Mouse (Mus musculus) c-Kit-positive CD71-positive TER-119-positive erythroid progenitor cells, embryonic 14.5 days (primary cell): ENCODE data around the gene Spock1.
A peak's percentile ranks its signal among the peaks of the same experiment; 100 is the strongest.

Source experiments
- DNase-seq: peaks from one replicate; pipeline ENCODE4 v3.0.0-alpha.2; 2013; ENCODE audit warnings: low spot score

The Spock1 gene

GRCm38 (mm10) chr13:57908266-57908582, at the start of gene Spock1:
Gene Spock1 (minus strand): TSS chr13:57908332.
- peak; percentile 37 for DNase-seq

GRCm38 (mm10) chr13:57950091-57950490, 42.0 kb upstream of the Spock1 start:
- no peak for DNase-seq

- DNase-seq, result no peak
Observed at GRCm38 (mm10) chr13:57949513-57949912, 41.4 kb upstream of the Spock1 start.

- no peak for DNase-seq
Observed at GRCm38 (mm10) chr13:57945197-57945596, 37.1 kb upstream of the Spock1 start.

- DNase-seq, result no peak
Observed at GRCm38 (mm10) chr13:57944434-57944833, 36.3 kb upstream of the Spock1 start.

- no peak for DNase-seq
Observed at GRCm38 (mm10) chr13:57943900-57944299, 35.8 kb upstream of the Spock1 start.

GRCm38 (mm10) chr13:57937463-57938229, 29.5 kb upstream of the Spock1 start:
- no peak for DNase-seq

- no peak for DNase-seq
Observed at GRCm38 (mm10) chr13:57931998-57932397, 23.9 kb upstream of the Spock1 start.

GRCm38 (mm10) chr13:57931376-57931775, 23.2 kb upstream of the Spock1 start:
- no peak for DNase-seq

- DNase-seq, result no peak
Observed at GRCm38 (mm10) chr13:57930720-57931119, 22.6 kb upstream of the Spock1 start.

GRCm38 (mm10) chr13:57930283-57930682, 22.2 kb upstream of the Spock1 start:
- no peak for DNase-seq

GRCm38 (mm10) chr13:57919947-57920346, 11.8 kb upstream of the Spock1 start:
- DNase-seq, result no peak

GRCm38 (mm10) chr13:57911171-57911570, 3.0 kb upstream of the Spock1 start:
- DNase-seq, result no peak

- no peak for DNase-seq
Observed at GRCm38 (mm10) chr13:57907428-57908265, 485 bp downstream of the Spock1 start.

- DNase-seq, result no peak
Observed at GRCm38 (mm10) chr13:57894597-57894996, 13.5 kb downstream of the Spock1 start.

GRCm38 (mm10) chr13:57889708-57890107, 18.4 kb downstream of the Spock1 start:
- no peak for DNase-seq

GRCm38 (mm10) chr13:57889050-57889449, 19.1 kb downstream of the Spock1 start:
- DNase-seq, result no peak

- DNase-seq, result no peak
Observed at GRCm38 (mm10) chr13:57879817-57880216, 28.3 kb downstream of the Spock1 start.

- DNase-seq, result no peak
Observed at GRCm38 (mm10) chr13:57878797-57879196, 29.3 kb downstream of the Spock1 start.

GRCm38 (mm10) chr13:57877782-57878181, 30.4 kb downstream of the Spock1 start:
- no peak for DNase-seq

GRCm38 (mm10) chr13:57876966-57877365, 31.2 kb downstream of the Spock1 start:
- DNase-seq, result no peak

- DNase-seq, result no peak
Observed at GRCm38 (mm10) chr13:57870058-57870457, 38.1 kb downstream of the Spock1 start.

GRCm38 (mm10) chr13:57867586-57867985, 40.5 kb downstream of the Spock1 start:
- peak; percentile 5 for DNase-seq
